Mouse (Mus musculus) hindbrain, postnatal 0 days (tissue): ENCODE data around the gene Ush2a. TPM values are rescaled to one million over a fixed set of nuclear protein-coding genes. Genes with fewer than 3 reads are reported as not detected.
A peak's percentile ranks its signal among the peaks of the same experiment; 100 is the strongest.

Experiments used
- ATAC-seq: fragments of 200-750 bp; cut with Nextera tagmentation; 2 replicates; pipeline ENCODE4 v1.8.0; 2017; ENCODE audit warnings: mild to moderate bottlenecking, moderate TSS enrichment, moderate library complexity
- DNase-seq: peaks from one replicate; pipeline ENCODE4 v3.0.0-alpha.2; 2015; ENCODE audit warnings: low spot score
- H3K27ac ChIP-seq: fragments of 300-500 bp; sonication (generic); 2 replicates; pipeline ENCODE4 v1.5.1; 2014; ENCODE audit warnings: mild to moderate bottlenecking
- H3K27me3 ChIP-seq: fragments of 300-500 bp; sonication (generic); 2 replicates; pipeline ENCODE4 v1.6.1; 2014; ENCODE audit warnings: low read length, mixed read lengths; ENCODE audit not compliant: insufficient read depth
- H3K36me3 ChIP-seq: fragments of 300-500 bp; sonication (generic); 2 replicates; pipeline ENCODE4 v1.6.1; 2014; ENCODE audit warnings: low read length, mixed read lengths; ENCODE audit not compliant: insufficient read depth
- H3K4me1 ChIP-seq: fragments of 300-500 bp; sonication (generic); 2 replicates; pipeline ENCODE4 v1.6.1; 2014; ENCODE audit warnings: antibody characterized with exemption, low read length, mixed read lengths; ENCODE audit not compliant: insufficient read depth
- H3K4me2 ChIP-seq: fragments of 300-500 bp; sonication (generic); 2 replicates; pipeline ENCODE4 v1.6.1; 2014; ENCODE audit warnings: low read depth, mild to moderate bottlenecking, low read length, moderate library complexity, mixed read lengths
- H3K4me3 ChIP-seq: fragments of 300-500 bp; sonication (generic); 2 replicates; pipeline ENCODE4 v1.5.1; 2014; ENCODE audit warnings: low read length
- H3K9ac ChIP-seq: fragments of 300-500 bp; sonication (generic); replicated peaks from 2 replicates; pipeline ENCODE4 v1.6.1; 2014; ENCODE audit warnings: mild to moderate bottlenecking, low read length, moderate library complexity, mixed read lengths
- H3K9me3 ChIP-seq: fragments of 300-500 bp; sonication (generic); 2 replicates; pipeline ENCODE4 v1.6.1; 2016; ENCODE audit warnings: low read length, mixed read lengths
- CTCF ChIP-seq: IDR thresholded peaks from 2 replicates; pipeline ENCODE4 v1.5.1; 2016; ENCODE audit warnings: antibody characterized with exemption, control low read depth, low read depth
- whole genome bisulfite sequencing: fragments of 180-500 bp; shearing (Covaris S2); extraction: QIAGEN DNeasy Blood & Tissue Kit; methylation state at CpG from one replicate; pipeline ENCODE4 v1.1.7; 2014; 5-methylcytosine and 5-hydroxymethylcytosine counted together
- polyA plus RNA-seq: library from polyadenylated mRNA; unstranded; fragments of >200 nt; fragmentation: Nextera tagmentation; extraction: Ambion mirVana; gene quantifications from 2 replicates; pipeline ENCODE4 v1.2.1, GENCODE M21; 2015
- total RNA-seq: library from RNA; depleted of rRNA; stranded (reverse); fragments of >200 nt; gene quantifications from 2 replicates; pipeline ENCODE4 v1.2.3, GENCODE M21; 2014

Ush2a gene
- total and polyA plus RNA-seq, 2 experiments from 2014 or later: 0.44 to 1.5 TPM

DNA sequence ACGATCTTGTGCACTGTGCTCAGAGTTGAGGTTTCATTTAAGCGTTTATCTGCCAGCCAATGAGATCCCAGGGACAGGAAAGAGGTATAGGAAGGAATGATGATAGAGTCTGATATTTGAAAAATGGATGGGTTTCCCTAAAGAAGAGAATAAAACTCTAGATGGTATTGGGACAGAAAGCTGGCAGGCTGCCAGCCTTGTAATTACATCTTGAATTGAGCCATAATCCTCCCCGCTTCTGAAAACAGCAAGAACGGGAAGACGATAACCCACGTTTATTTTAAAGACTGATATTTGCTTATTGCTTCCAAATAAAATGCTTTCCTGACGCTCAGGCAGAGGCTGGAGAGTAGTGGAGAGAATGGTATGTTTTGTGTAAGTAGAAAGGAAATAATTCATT, 481.1 kb downstream of the Ush2a start:
- 45% methylated on average over 7 of the region's 7 CpGs for WGBS

DNA sequence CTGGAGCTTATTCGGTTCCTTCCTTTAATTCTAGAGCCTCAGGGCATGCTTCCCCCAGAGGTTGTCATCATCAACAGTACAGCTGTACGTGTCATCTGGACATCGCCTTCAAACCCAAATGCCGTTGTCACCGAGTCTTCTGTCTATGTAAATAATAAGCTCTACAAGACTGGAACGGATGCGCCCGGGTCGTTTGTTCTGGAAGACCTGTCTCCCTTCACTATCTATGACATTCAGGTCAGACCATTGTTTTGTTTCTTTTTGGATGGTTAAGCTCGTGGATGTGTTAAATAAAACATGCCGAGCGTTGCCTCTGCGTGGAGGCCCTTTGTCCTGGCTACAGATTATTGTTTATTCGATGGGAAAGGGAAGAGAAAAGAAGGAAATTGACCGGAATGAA, 493.2 kb downstream of the Ush2a start:
- no peak for ATAC-seq
- Histone ChIP-seq H3K36me3 (no peaks in the 10 kb centered on the region), H3K27me3 (no peaks in the 10 kb centered on the region), H3K4me3 (no peak overlapping the region), H3K9me3 (no peaks in the 10 kb centered on the region), H3K4me2 (no peak overlapping the region), H3K4me1 (no peaks in the 10 kb centered on the region), H3K9ac (no peak overlapping the region), H3K27ac (no peak overlapping the region)
- WGBS: 33% methylated on average over 15 of the region's 15 CpGs
- DNase-seq: peak; percentile 13
- no peak for TF ChIP-seq CTCF

More for the DNA sequence above, 481.1 kb downstream of the Ush2a start:
- DNase-seq (peak; percentile 43), ATAC-seq (no peak)
- H3K27me3 ChIP-seq: no peaks in the 10 kb centered on the region
- H3K36me3 ChIP-seq: no peaks in the 10 kb centered on the region
- H3K4me2 ChIP-seq: no peak overlapping the region
- H3K9ac ChIP-seq: no peak overlapping the region
- no peak overlapping the region for H3K27ac ChIP-seq
- no peak for TF ChIP-seq CTCF
- H3K9me3 ChIP-seq: no peaks in the 10 kb centered on the region
- no peak overlapping the region for H3K4me3 ChIP-seq
- H3K4me1 ChIP-seq: no peaks in the 10 kb centered on the region

DNA sequence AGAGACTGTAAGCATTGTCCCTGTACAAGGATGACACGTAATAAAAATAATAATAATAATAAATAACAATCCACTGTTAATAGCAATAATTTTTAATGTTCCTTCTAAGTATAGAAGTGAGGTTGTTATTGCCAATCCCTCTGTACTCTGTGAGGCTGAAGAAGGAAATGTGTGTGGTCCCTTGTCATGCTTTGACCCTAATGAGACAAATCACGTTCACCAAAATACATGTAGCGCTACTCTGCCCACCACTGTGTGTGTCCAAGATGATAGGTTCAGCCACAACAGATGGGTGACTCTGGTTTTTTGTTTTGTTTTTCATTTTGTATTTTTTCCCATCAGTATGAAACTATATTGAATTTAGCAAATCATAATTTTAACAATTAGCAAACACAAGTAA, 498.7 kb downstream of the Ush2a start:
- no peaks in the 10 kb centered on the region for H3K4me1 ChIP-seq
- H3K9ac ChIP-seq: no peak overlapping the region
- no peak for TF ChIP-seq CTCF
- WGBS: 77% methylated on average over 3 of the region's 3 CpGs
- no peak overlapping the region for H3K4me2 ChIP-seq
- no peaks in the 10 kb centered on the region for H3K9me3 ChIP-seq
- no peaks in the 10 kb centered on the region for H3K36me3 ChIP-seq
- no peak for ATAC-seq
- no peak overlapping the region for H3K27ac ChIP-seq
- DNase-seq: no peak
- no peaks in the 10 kb centered on the region for H3K27me3 ChIP-seq
- H3K4me3 ChIP-seq: no peak overlapping the region

DNA sequence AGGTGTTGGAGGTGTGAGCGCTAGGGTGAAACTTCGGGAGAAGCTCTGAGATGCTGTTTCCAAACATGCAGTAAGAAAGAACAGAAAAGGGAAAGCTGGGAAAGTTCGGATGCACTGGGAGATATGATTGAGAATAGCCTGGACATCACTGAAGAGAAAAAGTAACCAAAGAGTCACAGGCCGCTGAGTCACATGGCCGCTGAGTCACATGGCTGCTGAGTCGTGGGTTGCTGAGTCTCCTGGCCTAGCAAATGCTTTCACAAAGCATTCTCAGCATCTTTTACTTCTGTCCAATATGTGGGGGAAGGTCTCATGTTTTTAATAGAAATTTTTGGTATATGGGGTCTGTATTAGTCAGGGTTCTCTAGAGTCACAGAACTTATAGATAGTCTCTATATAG, 500.6 kb downstream of the Ush2a start:
- Histone ChIP-seq H3K4me3 (no peak overlapping the region), H3K9ac (no peak overlapping the region), H3K27ac (no peak overlapping the region), H3K4me1 (no peaks in the 10 kb centered on the region), H3K9me3 (no peaks in the 10 kb centered on the region), H3K27me3 (no peaks in the 10 kb centered on the region), H3K36me3 (no peaks in the 10 kb centered on the region), H3K4me2 (no peak overlapping the region)
- 94% methylated on average over 6 of the region's 6 CpGs for WGBS
- no peak for ATAC-seq
- TF ChIP-seq CTCF: no peak
- no peak for DNase-seq

DNA sequence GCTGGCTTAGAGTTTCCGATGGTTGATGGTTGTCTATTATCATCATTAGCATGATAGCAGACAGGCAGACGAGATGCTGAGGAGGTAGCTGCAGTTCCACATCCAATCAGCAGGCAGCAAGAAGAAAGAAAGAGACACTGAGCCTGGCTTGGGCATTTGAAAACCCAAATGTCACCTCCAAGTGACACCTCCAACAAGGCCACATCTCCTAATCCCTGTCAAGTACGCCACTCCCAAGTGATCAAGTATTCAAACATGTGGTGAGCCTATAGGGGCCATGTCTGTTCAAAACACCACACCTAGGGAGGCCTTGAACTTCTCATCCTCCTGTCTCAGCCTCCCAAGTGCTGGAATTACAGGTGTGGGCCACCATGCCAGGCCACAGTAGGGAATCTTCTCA, 501.9 kb downstream of the Ush2a start:
- no peaks in the 10 kb centered on the region for H3K4me1 ChIP-seq
- H3K9ac ChIP-seq: no peak overlapping the region
- no peak overlapping the region for H3K4me3 ChIP-seq
- H3K9me3 ChIP-seq: no peaks in the 10 kb centered on the region
- no peak overlapping the region for H3K27ac ChIP-seq
- no peaks in the 10 kb centered on the region for H3K36me3 ChIP-seq
- no peak for DNase-seq
- no peak for ATAC-seq
- no peaks in the 10 kb centered on the region for H3K27me3 ChIP-seq
- TF ChIP-seq CTCF: no peak
- H3K4me2 ChIP-seq: no peak overlapping the region
- 69% methylated on average over 3 of the region's 3 CpGs for WGBS

DNA sequence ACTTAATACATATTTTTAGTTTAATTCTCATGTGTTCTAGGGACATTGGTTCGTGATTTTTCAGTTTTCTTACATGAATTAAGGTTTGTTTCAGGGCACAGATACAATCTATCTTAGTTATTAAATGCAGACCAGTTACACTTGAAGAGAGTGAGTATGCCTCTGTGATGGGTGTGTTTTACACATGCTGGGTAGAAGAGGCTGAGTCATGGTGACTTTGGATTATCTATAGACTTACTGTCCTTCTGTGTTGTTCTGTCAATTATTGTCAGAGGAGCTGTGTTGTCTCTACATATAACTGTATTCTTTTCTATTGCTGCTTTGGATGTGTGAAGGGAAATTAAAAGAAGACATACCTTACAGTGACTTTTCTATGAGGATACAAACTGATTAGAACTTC, 509.0 kb downstream of the Ush2a start:
- Histone ChIP-seq H3K36me3 (no peaks in the 10 kb centered on the region), H3K27me3 (no peaks in the 10 kb centered on the region), H3K9ac (no peak overlapping the region), H3K4me1 (no peaks in the 10 kb centered on the region), H3K4me2 (no peak overlapping the region), H3K4me3 (no peak overlapping the region), H3K27ac (no peak overlapping the region), H3K9me3 (no peaks in the 10 kb centered on the region)
- ATAC-seq (no peak), DNase-seq (no peak)
- 89% methylated on average over 1 of the region's 1 CpGs for WGBS
- no peak for TF ChIP-seq CTCF

DNA sequence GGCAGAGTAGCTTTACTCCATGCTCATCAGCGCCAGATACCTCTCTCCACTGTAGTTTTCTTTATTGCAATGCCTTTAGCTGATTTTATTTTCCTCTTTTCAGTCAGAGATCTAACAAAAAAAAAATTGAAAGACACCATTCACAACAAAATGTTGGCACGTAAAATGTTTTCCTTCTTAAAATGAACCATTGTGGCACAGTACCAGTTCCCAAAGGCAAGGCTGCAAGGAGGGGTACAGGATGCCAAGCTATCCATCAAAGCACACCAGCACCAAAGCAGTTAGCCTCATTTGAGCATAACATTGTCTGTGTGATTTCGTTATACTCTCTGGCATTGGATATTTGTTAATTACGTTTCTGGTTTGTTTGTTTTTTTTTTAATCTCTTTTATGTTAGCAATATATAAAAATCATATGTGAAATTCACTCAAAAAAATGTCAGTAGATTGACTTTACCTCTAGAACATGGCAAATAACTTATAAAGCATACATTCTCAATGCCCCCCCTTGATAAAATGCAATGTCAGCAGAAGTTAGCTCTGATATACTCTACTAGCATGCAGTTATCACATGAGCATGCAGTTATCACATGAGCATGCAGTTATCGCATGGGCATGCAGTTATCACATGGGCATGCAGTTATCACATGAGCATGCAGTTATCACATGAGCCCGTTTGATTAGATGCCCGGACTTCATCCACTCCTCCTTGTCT, 510.9 kb downstream of the Ush2a start:
- Histone ChIP-seq H3K9ac (no peak overlapping the region), H3K9me3 (no peaks in the 10 kb centered on the region), H3K27me3 (no peaks in the 10 kb centered on the region), H3K27ac (no peak overlapping the region), H3K4me1 (no peaks in the 10 kb centered on the region), H3K4me2 (no peak overlapping the region), H3K36me3 (no peaks in the 10 kb centered on the region), H3K4me3 (no peak overlapping the region)
- no peak for ATAC-seq
- no peak for DNase-seq
- TF ChIP-seq CTCF: no peak
- WGBS: 77% methylated on average over 7 of the region's 7 CpGs
